ENCODE assay signal across 8 mouse cellular contexts in genomic region chr12:85848164-85848958, GRCm38 (mm10). TPM values are rescaled to one million over a fixed set of nuclear protein-coding genes. Genes with fewer than 3 reads are reported as not detected.
DNase-seq lines count a peak whose midpoint lies in the region; ATAC-seq and TF ChIP-seq lines count a peak whose summit lies in the region.
"Had no signal": no experiment of that assay in that cellular context is flagged by ENCODE, and none has a peak within 500 bp of the region (broad histone marks: within the 10 kb centered on the region; RNA-seq: fewer than 3 reads in every experiment).

No protein-coding gene starts in this region.

- no peak for TF ChIP-seq POLR2A in embryonic fibroblast, embryonic 13.5 days (IDR thresholded peaks at IDR 0.05; ENCODE audit: low read depth, low read length)

- WGBS in hindbrain, embryonic 16.5 days, result 85% methylated on average over 7 of the region's 7 CpGs
- WGBS in limb, embryonic 13.5 days, result 79% methylated on average over 7 of the region's 7 CpGs
- WGBS in stomach, embryonic 15.5 days, result 62% methylated on average over 7 of the region's 7 CpGs

- H3K36me3 ChIP-seq in hindbrain, embryonic 16.5 days (ENCODE audit: control insufficient read depth, insufficient read depth, low read length), result peaks cover 4% of the 10 kb centered on the region; the same call in 1 of the 2 replicates
- peaks cover 25% of the 10 kb centered on the region for H3K36me3 ChIP-seq in limb, embryonic 13.5 days
- H3K36me3 ChIP-seq in stomach, embryonic 15.5 days, result 0 out of 2 replicates have a peak, but pooled peaks cover 2% of the 10 kb centered on the region

- TF ChIP-seq CTCF in embryonic fibroblast, embryonic 13.5 days (IDR thresholded peaks at IDR 0.05; ENCODE audit: borderline replicate concordance, insufficient read depth, low read length), result peak; percentile 93; the same call in 1 of the 2 replicates

- no peak overlapping the region for H3K9ac ChIP-seq in hindbrain, embryonic 16.5 days (ENCODE audit: low read depth, low read length)
- no peak overlapping the region for H3K9ac ChIP-seq in limb, embryonic 13.5 days
- no peak overlapping the region for H3K9ac ChIP-seq in stomach, embryonic 15.5 days

- 0 out of 2 replicates have a peak overlapping the region, but pooled peaks have one; percentile 1 for H3K27ac ChIP-seq in embryonic fibroblast, embryonic 13.5 days (ENCODE audit: insufficient read depth, low read length)
- no peak overlapping the region for H3K27ac ChIP-seq in hindbrain, embryonic 16.5 days (ENCODE audit: low read depth, low read length)
- H3K27ac ChIP-seq in limb, embryonic 13.5 days, result no peak overlapping the region
- no peak overlapping the region for H3K27ac ChIP-seq in stomach, embryonic 15.5 days

- H3K4me3 ChIP-seq in embryonic fibroblast, embryonic 13.5 days (ENCODE audit: insufficient read depth, low read length), result no peak overlapping the region
- no peak overlapping the region for H3K4me3 ChIP-seq in hindbrain, embryonic 16.5 days (ENCODE audit: low read length)
- H3K4me3 ChIP-seq in limb, embryonic 13.5 days, result no peak overlapping the region
- no peak overlapping the region for H3K4me3 ChIP-seq in stomach, embryonic 15.5 days (replicated peaks)
- H3K4me3 ChIP-seq: megakaryocyte, embryonic 14.5 days had no signal

- ATAC-seq in hindbrain, embryonic 16.5 days, result peak; percentile 74; the same call in 1 of the 2 replicates
- peak; percentile 75; the same call in 1 of the 2 replicates for ATAC-seq in limb, embryonic 13.5 days (ENCODE audit: low FRiP score, low read depth)
- ATAC-seq in stomach, embryonic 15.5 days (ENCODE audit: insufficient read depth, low FRiP score, low read depth), result peak; percentile 63; the same call in 1 of the 2 replicates

- peak; percentile 49 for DNase-seq in ovary, postnatal 36 days (ENCODE audit: low spot score)
- no peak for DNase-seq in ovary, adult 18-20 months (ENCODE audit: low spot score)
- peak; percentile 66 for DNase-seq in ZHBTc4 (ENCODE audit: low read depth, low spot score)

- no peaks in the 10 kb centered on the region for H3K27me3 ChIP-seq in hindbrain, embryonic 16.5 days (replicated peaks; ENCODE audit: control insufficient read depth, insufficient read depth, low read length)
- H3K27me3 ChIP-seq in limb, embryonic 13.5 days, result no peaks in the 10 kb centered on the region
- no peaks in the 10 kb centered on the region for H3K27me3 ChIP-seq in stomach, embryonic 15.5 days (replicated peaks)
- H3K27me3 ChIP-seq: megakaryocyte, embryonic 14.5 days had no signal

- H3K4me1 ChIP-seq in embryonic fibroblast, embryonic 13.5 days (ENCODE audit: control insufficient read depth, insufficient read depth, low read length), result peaks cover 8% of the 10 kb centered on the region
- no peaks in the 10 kb centered on the region for H3K4me1 ChIP-seq in hindbrain, embryonic 16.5 days (ENCODE audit: control insufficient read depth, insufficient read depth, low read depth, low read length)
- no peaks in the 10 kb centered on the region for H3K4me1 ChIP-seq in limb, embryonic 13.5 days
- no peaks in the 10 kb centered on the region for H3K4me1 ChIP-seq in stomach, embryonic 15.5 days

- no peak overlapping the region for H3K4me2 ChIP-seq in hindbrain, embryonic 16.5 days (ENCODE audit: low read length)
- no peak overlapping the region for H3K4me2 ChIP-seq in limb, embryonic 13.5 days (replicated peaks)
- H3K4me2 ChIP-seq in stomach, embryonic 15.5 days, result no peak overlapping the region

- no peaks in the 10 kb centered on the region for H3K9me3 ChIP-seq in hindbrain, embryonic 16.5 days (ENCODE audit: control insufficient read depth, low read length)
- no peaks in the 10 kb centered on the region for H3K9me3 ChIP-seq in limb, embryonic 13.5 days
- no peaks in the 10 kb centered on the region for H3K9me3 ChIP-seq in stomach, embryonic 15.5 days
- H3K9me3 ChIP-seq: megakaryocyte, embryonic 14.5 days had no signal

RNA-seq across cellular contexts. Expression of gene Ttll5, which starts 23.9 kb away (rescaled TPM):
- 21.0 and 23.0 TPM in 2 replicates for polyA plus RNA-seq in embryonic fibroblast, embryonic 13.5 days (2011; ENCODE audit: insufficient read length, low read depth, missing spikeins)
- polyA plus RNA-seq in hindbrain, embryonic 16.5 days (2015; fragmentation: Nextera tagmentation; extraction: Ambion mirVana), result 11.0 and 12.6 TPM in 2 replicates
- polyA plus RNA-seq in limb, embryonic 13.5 days (2015; fragmentation: Nextera tagmentation; extraction: Ambion mirVana), result 10.4 and 13.8 TPM in 2 replicates
- 12.4 and 13.0 TPM in 2 replicates for polyA plus RNA-seq in stomach, embryonic 15.5 days (2015; fragmentation: Nextera tagmentation; extraction: Ambion mirVana)

RNA-seq across cellular contexts. Expression of gene Erg28, which starts 24.0 kb away (rescaled TPM):
- polyA plus RNA-seq in embryonic fibroblast, embryonic 13.5 days (2011; ENCODE audit: insufficient read length, low read depth, missing spikeins), result 106 and 150 TPM in 2 replicates
- 109 and 114 TPM in 2 replicates for polyA plus RNA-seq in hindbrain, embryonic 16.5 days (2015; fragmentation: Nextera tagmentation; extraction: Ambion mirVana)
- 115 and 119 TPM in 2 replicates for polyA plus RNA-seq in limb, embryonic 13.5 days (2015; fragmentation: Nextera tagmentation; extraction: Ambion mirVana)
- polyA plus RNA-seq in stomach, embryonic 15.5 days (2015; fragmentation: Nextera tagmentation; extraction: Ambion mirVana), result 128 and 132 TPM in 2 replicates
